Mouse (Mus musculus): ENCODE results near the gene Cfap74. TPM values are rescaled to one million over a fixed set of nuclear protein-coding genes. Genes with fewer than 3 reads are reported as not detected.
"Not testable (repeated sequence)": the region's sequence is repeated elsewhere in the genome, so short reads cannot be mapped to it uniquely, and the experiment has no call there.

Gene Cfap74
- total RNA-seq, 2 experiments from 2014 or later = 0.62 to 0.66 TPM

- intact Hi-C loops (cut with DNase I; ENCODE audit: low total_unique reads) = no loop called here
Observed at GRCm38 (mm10) chr4:155466080-155466479, 57.1 kb downstream of the Cfap74 start.

GRCm38 (mm10) chr4:155467237-155468010 is 58.4 kb downstream of the Cfap74 start:
- intact Hi-C loops (cut with DNase I; ENCODE audit: low total_unique reads) = no loop called here
- no peak for DNase-seq

More at GRCm38 (mm10) chr4:155466080-155466479, 57.1 kb downstream of the Cfap74 start:
- no peak for DNase-seq

- peak; percentile 83 for DNase-seq
- intact Hi-C loops (cut with DNase I; ENCODE audit: low total_unique reads) = no loop called here
Observed at GRCm38 (mm10) chr4:155468952-155469351, 60.0 kb downstream of the Cfap74 start, which contains the start of gene Tmem52. Gene Tmem52 (plus strand): TSS chr4:155469114.

DNA sequence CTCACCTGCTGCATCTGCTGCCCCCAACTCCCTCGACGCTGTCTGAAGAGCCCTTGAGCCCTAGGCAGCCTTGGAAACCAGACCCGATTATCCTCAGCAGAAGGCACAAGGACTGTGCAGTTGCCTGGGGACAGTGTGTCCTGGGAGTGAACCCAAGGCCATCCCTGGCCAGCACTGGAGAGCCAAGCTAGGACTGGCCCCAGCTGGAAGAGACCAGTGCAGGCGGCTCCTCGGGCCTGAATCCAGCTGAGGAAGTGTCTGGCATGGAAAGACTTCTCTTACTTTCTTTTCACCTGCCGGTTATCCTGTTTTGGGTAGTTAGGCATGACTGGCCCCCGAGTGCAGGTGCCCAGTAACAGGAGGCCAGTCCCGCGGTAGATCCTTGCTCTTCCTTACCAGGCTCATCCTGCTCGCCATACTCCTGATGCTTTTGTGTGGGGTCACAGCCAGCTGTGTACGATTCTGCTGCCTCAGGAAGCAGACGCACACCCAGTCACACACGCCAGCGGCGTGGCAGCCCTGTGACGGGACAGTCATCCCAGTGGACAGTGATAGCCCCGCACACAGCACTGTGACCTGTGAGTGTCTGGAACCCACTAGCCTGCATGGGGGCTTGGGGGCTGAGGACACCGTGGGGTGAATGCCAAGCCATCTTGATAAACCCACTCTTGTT is 60.7 kb downstream of the Cfap74 start:
- intact Hi-C loops (cut with DNase I; ENCODE audit: low total_unique reads) = no loop called here

DNA sequence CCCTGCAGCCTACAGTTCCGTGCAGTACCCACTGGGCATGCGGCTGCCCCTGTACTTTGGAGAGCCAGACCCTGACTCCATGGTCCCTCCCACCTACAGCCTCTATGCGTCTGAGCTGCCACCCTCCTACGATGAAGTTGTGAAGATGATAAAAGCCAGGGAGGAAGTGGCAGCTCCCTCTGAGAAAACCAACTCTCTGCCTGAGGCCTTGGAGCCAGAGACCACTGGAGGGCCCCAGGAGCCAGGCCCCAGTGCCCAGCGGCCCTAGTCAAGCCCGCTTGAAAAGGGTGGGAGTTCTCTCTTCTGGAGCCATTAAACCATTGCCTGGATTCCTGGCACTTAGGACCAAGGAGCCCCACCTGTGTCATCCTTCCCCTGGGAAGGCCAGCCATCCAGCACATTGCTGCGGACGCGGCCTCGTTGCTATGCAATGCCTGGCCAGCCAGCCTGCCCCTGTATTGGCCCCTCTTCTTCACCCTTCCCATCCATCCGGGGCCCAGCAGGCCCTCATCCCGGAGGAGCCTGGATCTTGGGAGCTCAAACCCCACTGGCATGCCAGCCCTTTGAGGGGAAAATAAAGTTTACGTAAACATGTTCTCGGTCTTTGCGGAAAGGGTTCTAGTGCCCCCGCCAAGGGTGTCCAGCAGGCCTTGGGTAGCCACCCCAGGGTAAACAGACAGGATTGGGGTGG is 61.4 kb downstream of the Cfap74 start:
- no peak for DNase-seq
- intact Hi-C loops (cut with DNase I; ENCODE audit: low total_unique reads) = no loop called here

More for the DNA sequence above, 60.7 kb downstream of the Cfap74 start:
- peak; percentile 84 for DNase-seq

DNA sequence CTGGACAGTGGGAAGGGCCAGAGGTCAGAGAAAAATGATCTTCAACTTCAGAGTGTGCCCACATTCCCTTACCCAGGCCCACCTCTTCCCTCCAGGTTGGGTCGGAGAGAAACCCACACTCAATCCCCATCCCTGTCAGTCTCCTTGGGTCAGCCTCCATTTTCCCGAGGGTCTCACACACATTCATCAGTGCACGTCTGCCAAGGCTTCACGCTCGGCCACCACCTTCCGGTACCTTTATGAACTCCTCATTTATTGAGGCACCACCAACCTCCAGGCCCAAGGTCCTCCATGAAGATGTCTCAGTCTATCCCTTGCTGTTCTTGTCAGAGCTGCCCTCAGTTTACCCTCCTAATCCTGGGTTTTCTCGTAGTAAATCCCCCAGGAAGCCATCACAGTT is 62.0 kb downstream of the Cfap74 start:
- no peak for DNase-seq
- intact Hi-C loops (cut with DNase I; ENCODE audit: low total_unique reads) = no loop called here

GRCm38 (mm10) chr4:155471406-155471805 is 62.4 kb downstream of the Cfap74 start:
- intact Hi-C loops (cut with DNase I; ENCODE audit: low total_unique reads) = no loop called here

DNA sequence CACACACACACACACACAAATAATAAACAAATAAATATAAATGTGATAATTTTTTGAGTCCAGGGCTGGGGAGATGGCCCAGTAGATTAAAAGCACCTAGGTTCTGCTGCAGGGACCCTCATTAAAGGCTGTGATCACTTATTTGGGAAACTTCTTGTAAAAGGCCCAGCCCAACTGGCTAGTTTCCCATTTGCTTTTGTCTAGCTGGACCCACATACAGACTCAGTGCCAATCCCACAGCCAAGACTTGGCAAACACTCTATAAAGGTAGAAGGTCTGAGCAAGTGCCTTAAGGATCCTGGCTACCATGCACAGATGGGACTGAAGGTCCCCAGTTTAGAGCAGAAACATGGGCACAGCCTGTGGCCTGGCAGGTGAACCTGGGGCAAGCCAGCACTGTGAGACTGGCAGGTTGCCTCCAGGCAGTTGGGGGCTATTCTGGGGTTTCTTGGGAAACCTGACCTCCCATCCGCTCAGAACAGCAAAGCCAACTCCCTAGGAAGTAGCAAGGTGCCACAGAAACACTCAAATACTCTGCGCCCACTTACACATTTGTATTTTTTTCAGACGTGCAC is 63.8 kb downstream of the Cfap74 start:
- intact Hi-C loops (cut with DNase I; ENCODE audit: low total_unique reads) = no loop called here

More at GRCm38 (mm10) chr4:155471406-155471805, 62.4 kb downstream of the Cfap74 start:
- no peak for DNase-seq

GRCm38 (mm10) chr4:155473319-155473718 is 64.3 kb downstream of the Cfap74 start:
- intact Hi-C loops (cut with DNase I; ENCODE audit: low total_unique reads) = no loop called here
- DNase-seq = peak; percentile 69

More for the DNA sequence above, 63.8 kb downstream of the Cfap74 start:
- peak; percentile 64 for DNase-seq

- intact Hi-C loops (cut with DNase I; ENCODE audit: low total_unique reads); DNase-seq: not testable (repeated sequence)
Observed at GRCm38 (mm10) chr4:155473796-155474195, 64.8 kb downstream of the Cfap74 start.

- peak; percentile 82 for DNase-seq
- intact Hi-C loops (cut with DNase I; ENCODE audit: low total_unique reads) = loop anchor here (5.0 kb wide), 1 partner anchor 101 kb away; no protein-coding TSS in a partner anchor
Observed at GRCm38 (mm10) chr4:155481381-155482124, 72.6 kb downstream of the Cfap74 start.

DNA sequence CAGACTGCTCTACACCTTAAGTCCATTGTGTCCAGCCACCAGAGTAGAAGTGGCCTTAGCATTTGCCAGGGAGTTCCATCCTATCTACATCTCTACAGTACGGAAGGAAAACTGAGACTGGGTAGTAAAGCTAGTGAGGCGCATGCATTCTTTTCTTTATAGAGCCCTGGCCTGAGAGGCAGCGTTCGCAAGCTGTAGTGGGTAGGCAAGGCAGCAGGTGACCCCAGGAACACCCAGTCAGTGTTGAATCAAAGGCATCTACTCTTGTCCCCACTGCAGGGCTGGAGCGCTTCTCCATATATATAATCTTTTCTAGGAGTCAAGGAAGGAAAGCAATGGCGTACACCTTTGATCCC is 73.1 kb downstream of the Cfap74 start:
- intact Hi-C loops (cut with DNase I; ENCODE audit: low total_unique reads) = loop anchor here (5.0 kb wide), 1 partner anchor 100 kb away; no protein-coding TSS in a partner anchor
- DNase-seq = no peak

DNA sequence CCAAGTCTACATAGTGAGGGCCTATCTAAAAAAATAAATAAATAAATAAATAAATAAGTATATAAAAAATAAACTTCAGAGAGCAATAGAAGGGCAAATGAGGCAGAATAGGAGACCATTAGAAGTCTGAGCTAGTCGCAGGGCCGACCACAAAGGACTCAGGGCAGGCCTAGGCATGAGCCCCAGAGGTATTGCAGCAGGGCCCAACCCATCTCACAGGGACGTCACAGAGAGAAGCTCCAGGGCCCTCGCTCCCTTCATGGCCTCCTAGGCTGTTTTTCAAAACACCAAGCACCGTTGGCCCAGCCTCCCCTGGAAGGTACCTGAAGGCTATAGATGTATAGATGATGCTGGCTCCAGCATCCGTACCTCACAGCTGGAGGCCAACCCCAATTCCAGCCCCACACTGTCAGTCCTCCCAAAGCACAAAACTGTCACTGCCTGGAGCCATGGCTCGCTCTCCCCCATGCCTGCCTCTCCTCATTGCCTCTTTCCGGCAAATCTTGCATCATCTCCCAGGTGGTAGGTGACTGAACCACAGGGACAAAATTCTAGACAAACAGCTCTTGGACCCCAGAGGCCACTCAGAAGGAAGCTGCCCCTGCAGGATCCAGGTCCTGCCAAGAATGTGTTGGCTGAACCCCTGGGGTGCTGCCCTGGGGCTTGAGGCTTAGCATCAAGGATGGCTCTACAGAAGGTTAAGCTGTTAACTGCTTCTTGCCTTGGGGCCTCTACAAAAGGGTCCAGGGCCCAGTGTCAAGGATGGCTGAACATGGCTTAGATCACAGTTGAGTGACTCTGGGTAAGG is 73.9 kb downstream of the Cfap74 start:
- intact Hi-C loops (cut with DNase I; ENCODE audit: low total_unique reads) = loop anchor here (5.0 kb wide), 1 partner anchor 99 kb away; no protein-coding TSS in a partner anchor
- no peak for DNase-seq

DNA sequence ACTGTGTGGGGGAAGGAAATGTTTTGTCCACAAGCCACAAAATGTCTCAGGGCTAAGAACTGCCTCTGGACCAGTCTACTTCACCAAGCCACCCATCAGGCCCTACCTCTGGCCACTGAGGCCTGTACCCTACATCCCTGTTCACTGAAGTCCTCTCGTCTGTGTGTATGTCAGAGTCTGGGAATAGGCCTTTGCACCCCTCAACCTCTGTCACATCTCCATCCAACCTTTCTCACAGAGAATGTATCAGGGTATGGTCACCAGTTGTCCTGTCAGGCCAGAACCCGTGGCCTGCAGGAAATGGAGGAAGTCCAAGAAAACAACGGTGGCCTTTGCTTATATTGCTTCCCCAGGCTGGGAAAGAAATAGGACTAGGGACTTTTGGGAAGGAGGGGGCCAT is 76.5 kb downstream of the Cfap74 start:
- no peak for DNase-seq
- intact Hi-C loops (cut with DNase I; ENCODE audit: low total_unique reads) = no loop called here

- no peak for DNase-seq
- intact Hi-C loops (cut with DNase I; ENCODE audit: low total_unique reads) = no loop called here
Observed at GRCm38 (mm10) chr4:155487746-155488145, 78.8 kb downstream of the Cfap74 start.

- DNase-seq = no peak
- intact Hi-C loops (cut with DNase I; ENCODE audit: low total_unique reads) = no loop called here
Observed at GRCm38 (mm10) chr4:155488232-155489025, 79.4 kb downstream of the Cfap74 start.
